Mouse (Mus musculus) stomach, adult 2 months (tissue): ENCODE results near the gene Cpa1. TPM values are rescaled to one million over a fixed set of nuclear protein-coding genes. Genes with fewer than 3 reads are reported as not detected.

Experiments
- polyA plus RNA-seq: library from polyadenylated mRNA; depleted of rRNA; stranded (reverse); fragments of >200 nt; gene quantifications from 2 replicates; pipeline ENCODE4 v1.2.3, GENCODE M21; 2012; rRNA removed

The Cpa1 gene
- polyA plus RNA-seq = 0.22 and 0.45 TPM in 2 replicates

GRCm38 (mm10) chr6:30638674-30639268 lies at the start of gene Cpa1:
Gene Cpa1, plus strand, starts transcription at chr6:30639218.

DNA sequence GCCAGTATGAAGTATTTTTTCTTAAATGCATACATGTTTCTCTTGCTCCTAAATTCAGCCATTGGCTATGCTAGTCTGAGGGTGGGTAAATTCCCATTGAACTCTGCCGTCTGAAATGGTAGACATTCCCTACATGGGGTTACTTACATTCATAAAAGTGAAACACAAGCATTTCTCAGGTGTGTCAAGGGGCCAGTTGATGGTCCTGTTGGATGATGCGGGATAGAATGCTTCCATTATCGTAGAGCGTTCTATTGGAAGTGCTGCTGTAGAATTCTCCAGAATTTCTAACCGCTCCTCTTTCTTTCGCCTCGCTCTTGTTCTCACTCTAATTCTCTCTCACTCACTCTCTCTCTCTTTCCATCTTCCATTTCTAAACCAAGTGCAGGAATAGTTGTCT lies 28.3 kb upstream of the Cpa1 start, which contains the start of gene Cpa5:
Gene Cpa5 (plus strand): TSS at position 301 of the 400 bp plus-strand sequence.

DNA sequence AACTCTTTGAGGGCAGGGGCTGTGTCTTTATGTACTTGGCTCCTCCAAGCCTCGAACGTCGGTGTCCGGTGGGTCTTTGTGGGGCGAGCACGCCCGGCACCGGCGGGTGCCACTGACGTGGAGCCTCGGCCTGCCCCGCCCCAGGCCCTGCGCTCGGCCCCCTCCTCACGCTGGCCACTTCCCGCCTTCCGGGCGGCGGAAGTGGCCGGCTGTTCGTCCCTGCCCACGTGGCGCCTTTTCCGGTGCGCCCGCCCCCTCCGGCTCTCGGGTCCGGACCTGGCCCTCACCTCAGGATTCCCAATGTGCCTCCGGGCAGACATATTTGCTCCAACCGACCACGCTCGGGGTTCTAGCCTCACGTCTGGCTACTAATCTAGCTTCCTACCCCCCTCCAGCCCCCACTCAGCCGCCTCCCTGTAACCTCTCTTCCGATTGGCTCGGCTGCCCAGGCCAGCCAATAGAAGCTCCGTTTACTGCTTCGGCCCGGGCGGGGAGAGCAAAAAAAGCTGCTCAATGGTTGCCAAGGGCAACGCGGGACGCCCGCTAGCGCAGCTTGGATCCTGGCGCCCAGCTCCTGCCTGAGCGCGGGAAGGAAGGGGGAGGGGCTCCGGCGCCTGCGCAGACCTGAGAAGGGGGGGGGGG lies 54.5 kb downstream of the Cpa1 start, which contains the start of gene Cep41:
Gene Cep41 (minus strand): TSS at position 400 of the 642 bp plus-strand sequence.

Other genes starting within 250 kb of the Cpa1 start
- gene Zc3hc1, start 248.2 kb upstream of the Cpa1 start, polyA plus RNA-seq = 6.2 and 6.5 TPM in 2 replicates
- gene Klhdc10, start 237.3 kb upstream of the Cpa1 start, polyA plus RNA-seq = 5.4 and 5.6 TPM in 2 replicates
- gene Tmem209, start 129.4 kb upstream of the Cpa1 start, polyA plus RNA-seq = 7.3 and 13.7 TPM in 2 replicates
- gene Ssmem1, start 129.4 kb upstream of the Cpa1 start, polyA plus RNA-seq = not detected in 2 replicates
- gene Cpa2, start 97.6 kb upstream of the Cpa1 start, polyA plus RNA-seq = 0.06 TPM in 1 of 2 replicates, not detected in the other
- gene Cpa4, start 70.8 kb upstream of the Cpa1 start, polyA plus RNA-seq = 4.9 and 6.6 TPM in 2 replicates
- gene Cpa5, start 28.2 kb upstream of the Cpa1 start, polyA plus RNA-seq = 0.24 TPM in 1 of 2 replicates, not detected in the other
- 0.62 and 0.71 TPM in 2 replicates for gene Cep41, start 54.5 kb downstream of the Cpa1 start, polyA plus RNA-seq
- 7.2 and 20.9 TPM in 2 replicates for gene Mest, start 84.3 kb downstream of the Cpa1 start, polyA plus RNA-seq